Mouse (Mus musculus) bone marrow macrophage, adult 2 months (primary cell): ENCODE data around the gene Olfr1234.

Source experiments
- CTCF ChIP-seq: IDR thresholded peaks from 2 replicates; pipeline ENCODE4 v1.5.1; 2012; ENCODE audit warnings: low read depth, mild to moderate bottlenecking, low read length, moderate library complexity
- POLR2A ChIP-seq: IDR thresholded peaks from 2 replicates; pipeline ENCODE4 v1.6.1; 2012; ENCODE audit warnings: mild to moderate bottlenecking, low read depth, low read length, borderline replicate concordance

DNA sequence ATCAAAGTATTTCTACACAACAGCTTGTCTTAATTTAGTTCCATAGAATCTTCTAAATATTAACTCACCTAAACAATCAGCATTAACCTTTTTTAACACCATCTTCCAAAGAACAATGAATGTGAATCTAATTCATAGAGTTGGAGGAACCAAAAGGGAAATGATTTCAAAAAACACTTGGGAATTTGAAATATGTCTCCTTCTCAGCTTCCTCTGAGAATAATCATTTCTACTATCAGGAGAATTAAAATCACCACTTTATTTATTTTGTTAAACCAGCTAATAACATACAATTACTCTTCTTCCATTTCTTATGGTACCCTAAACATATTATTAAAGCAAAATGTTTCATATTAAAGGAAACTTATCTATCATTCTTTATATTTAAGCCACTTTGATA, 22.4 kb downstream of the Olfr1234 start, which contains the start of gene Olfr1233:
- no peak for TF ChIP-seq CTCF
- no peak for TF ChIP-seq POLR2A
